Mouse (Mus musculus) myocyte (in vitro differentiated cells): ENCODE data around the gene Nxnl1.

ENCODE experiments used
- E2F4 ChIP-seq: IDR thresholded peaks from one replicate; pipeline ENCODE4 v1.6.1; 2011; ENCODE audit warnings: mild to moderate bottlenecking, control low read depth, moderate library complexity; ENCODE audit not compliant: insufficient read depth
- POLR2A ChIP-seq: IDR thresholded peaks from one replicate; pipeline ENCODE4 v1.6.1; 2011; ENCODE audit warnings: low read depth, mild to moderate bottlenecking, control low read depth, moderate library complexity; ENCODE audit not compliant: insufficient read length
- POLR2AphosphoS2 ChIP-seq: IDR thresholded peaks from one replicate; pipeline ENCODE4 v1.6.1; 2011; ENCODE audit warnings: low read depth, control low read depth; ENCODE audit not compliant: insufficient read length
- TCF12 ChIP-seq: IDR thresholded peaks from one replicate; pipeline ENCODE4 v1.6.1; 2011; ENCODE audit warnings: mild to moderate bottlenecking, control low read depth; ENCODE audit not compliant: poor library complexity, insufficient read depth, severe bottlenecking
- USF1 ChIP-seq: IDR thresholded peaks from one replicate; pipeline ENCODE4 v1.6.1; 2011; ENCODE audit warnings: low read depth, mild to moderate bottlenecking, control low read depth, moderate library complexity

DNA sequence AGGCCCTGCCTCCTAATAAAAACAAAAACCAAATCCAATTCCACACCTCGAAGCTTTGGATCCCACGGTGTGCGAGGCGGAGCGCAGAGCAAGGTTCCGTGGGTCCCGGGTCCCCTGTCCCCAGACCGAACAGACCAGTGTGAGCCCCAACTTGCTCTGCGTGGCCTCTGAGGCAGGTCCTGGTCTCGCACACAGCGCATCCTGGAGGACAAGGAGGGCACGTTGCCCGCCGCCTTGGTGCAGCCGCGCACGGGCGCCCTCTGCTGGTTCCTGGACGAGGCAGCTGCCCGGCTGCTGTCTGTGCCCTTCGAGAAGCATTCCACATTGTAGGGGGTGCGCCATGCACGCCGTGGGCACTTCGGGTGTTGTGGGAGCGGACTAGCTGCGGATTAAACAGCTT lies 29.5 kb upstream of the Nxnl1 start:
- TF ChIP-seq E2F4: no peak
- TF ChIP-seq USF1: no peak
- peak; percentile 80 for TF ChIP-seq POLR2AphosphoS2
- peak; percentile 35 for TF ChIP-seq POLR2A
- no peak for TF ChIP-seq TCF12
